Mouse (Mus musculus) cerebellum, postnatal 14 days (tissue): ENCODE measurements around the gene Olfr262.
"Not testable (repeated sequence)": the region's sequence is repeated elsewhere in the genome, so short reads cannot be mapped to it uniquely, and the experiment has no call there.

ENCODE experiments used
- DNase-seq, 2 experiments: peaks; one replicate each; pipeline ENCODE4 v3.0.0; 2021; ENCODE audit warnings: mixed read lengths in 2 of 2

Gene Olfr262

GRCm38 (mm10) chr19:12241559-12241958 lies at the start of gene Olfr262:
Olfr262 (minus strand) TSS chr19:12241659.
- no peak for DNase-seq

- no peak for DNase-seq
These were observed 38.1 kb upstream of the Olfr262 start, which contains the start of gene Olfr1434 for GRCm38 (mm10) chr19:12279554-12279953. Olfr1434 (plus strand) TSS chr19:12279854.

GRCm38 (mm10) chr19:12260732-12261131 lies 19.3 kb upstream of the Olfr262 start, which contains the start of gene Olfr235:
Olfr235 (plus strand) TSS chr19:12261032.
- DNase-seq = no peak

- not testable (repeated sequence) for DNase-seq
These were observed 9.0 kb downstream of the Olfr262 start, which contains the start of gene Olfr1432 for GRCm38 (mm10) chr19:12232496-12232895. Olfr1432 (minus strand) TSS chr19:12232596.

GRCm38 (mm10) chr19:12200334-12200733 lies 41.1 kb downstream of the Olfr262 start, which contains the start of gene Olfr1431:
Olfr1431 (plus strand) TSS chr19:12200634.
- DNase-seq = no peak

GRCm38 (mm10) chr19:12199076-12199475 lies 42.4 kb downstream of the Olfr262 start:
- DNase-seq = not testable (repeated sequence)
